In the genomic region with DNA sequence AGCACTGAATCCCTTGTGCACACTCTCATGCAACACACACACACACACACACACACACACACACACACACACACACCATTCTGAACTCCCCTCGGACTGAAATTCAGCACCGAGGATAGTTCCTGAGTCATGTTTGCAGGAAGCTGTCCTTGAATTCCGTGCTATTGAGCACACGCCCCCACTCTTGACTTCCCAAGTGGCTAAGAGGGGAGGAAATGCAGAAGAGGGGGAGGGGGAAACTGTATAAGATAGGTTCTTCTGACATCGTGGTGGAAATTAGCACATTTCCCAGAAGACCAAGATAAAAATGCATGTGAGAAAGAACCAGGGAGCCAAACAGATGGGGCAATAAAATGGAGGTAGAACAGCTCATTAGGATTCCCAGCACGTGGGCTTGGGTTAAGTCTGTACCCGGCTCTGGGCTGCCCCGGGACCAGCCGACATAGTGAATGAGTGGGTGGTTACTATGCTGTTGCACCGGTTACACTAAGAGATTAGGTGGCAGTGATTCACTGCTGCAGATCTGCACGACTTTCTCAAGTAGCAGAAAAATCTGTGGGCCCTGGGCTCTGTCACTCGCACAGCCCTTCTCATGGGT, we compare ENCODE assay signal across 9 mouse cellular contexts. TPM values are rescaled to one million over a fixed set of nuclear protein-coding genes. Genes with fewer than 3 reads are reported as not detected.
A peak's percentile ranks its signal among the peaks of the same experiment; 100 is the strongest.
DNase-seq lines count a peak whose midpoint lies in the region; ATAC-seq and TF ChIP-seq lines count a peak whose summit lies in the region.
"Had no signal": no experiment of that assay in that cellular context is flagged by ENCODE, and none has a peak within 500 bp of the region (broad histone marks: within the 10 kb centered on the region; RNA-seq: fewer than 3 reads in every experiment).

No protein-coding gene starts in this region.

- H3K36me3 ChIP-seq in heart, postnatal 0 days (replicated peaks; ENCODE audit: control insufficient read depth, insufficient read depth, low read length): no peaks in the 10 kb centered on the region
- no peaks in the 10 kb centered on the region for H3K36me3 ChIP-seq in heart, embryonic 12.5 days
- H3K36me3 ChIP-seq in hindbrain, postnatal 0 days (ENCODE audit: insufficient read depth, low read length): no peaks in the 10 kb centered on the region
- no peaks in the 10 kb centered on the region for H3K36me3 ChIP-seq in neural tube, embryonic 13.5 days
- H3K36me3 ChIP-seq in heart, embryonic 10.5 days: no peaks in the 10 kb centered on the region
- H3K36me3 ChIP-seq: embryonic facial prominence, embryonic 15.5 days had no signal

- H3K9ac ChIP-seq in heart, postnatal 0 days (replicated peaks; ENCODE audit: low read depth, low read length): no peak overlapping the region
- H3K9ac ChIP-seq in heart, embryonic 12.5 days: no peak overlapping the region
- no peak overlapping the region for H3K9ac ChIP-seq in hindbrain, postnatal 0 days (replicated peaks; ENCODE audit: low read length)
- no peak overlapping the region for H3K9ac ChIP-seq in neural tube, embryonic 13.5 days
- H3K9ac ChIP-seq: embryonic facial prominence, embryonic 15.5 days had no signal

- ATAC-seq in heart, postnatal 0 days (ENCODE audit: insufficient read depth, low read depth): no peak
- ATAC-seq in heart, embryonic 12.5 days (ENCODE audit: insufficient number of reproducible peaks, low FRiP score): no peak
- ATAC-seq in hindbrain, postnatal 0 days: no peak
- ATAC-seq in neural tube, embryonic 13.5 days (ENCODE audit: low read depth): peak; percentile 64

- H3K27me3 ChIP-seq in heart, postnatal 0 days (ENCODE audit: control insufficient read depth, insufficient read depth, low read length): peaks cover 46% of the 10 kb centered on the region
- peaks cover 44% of the 10 kb centered on the region for H3K27me3 ChIP-seq in heart, embryonic 12.5 days (replicated peaks)
- peaks cover 10% of the 10 kb centered on the region for H3K27me3 ChIP-seq in hindbrain, postnatal 0 days (ENCODE audit: insufficient read depth, low read length)
- peaks cover 24% of the 10 kb centered on the region for H3K27me3 ChIP-seq in neural tube, embryonic 13.5 days
- H3K27me3 ChIP-seq in heart, embryonic 10.5 days (ENCODE audit: insufficient read depth, poor library complexity, severe bottlenecking): peaks cover 43% of the 10 kb centered on the region

- no peaks in the 10 kb centered on the region for H3K4me1 ChIP-seq in heart, postnatal 0 days (ENCODE audit: control insufficient read depth, insufficient read depth)
- H3K4me1 ChIP-seq in heart, embryonic 12.5 days (replicated peaks): peaks cover 11% of the 10 kb centered on the region
- H3K4me1 ChIP-seq in hindbrain, postnatal 0 days (ENCODE audit: insufficient read depth, low read length): no peaks in the 10 kb centered on the region
- H3K4me1 ChIP-seq in neural tube, embryonic 13.5 days (replicated peaks): peaks cover 51% of the 10 kb centered on the region
- peaks cover 13% of the 10 kb centered on the region for H3K4me1 ChIP-seq in heart, embryonic 10.5 days

- DNase-seq in heart, postnatal 0 days (ENCODE audit: low spot score): peak; percentile 13
- DNase-seq in ZHBTc4 (ENCODE audit: low read depth, low spot score): peak; percentile 74
- peak; percentile 43 for DNase-seq in hindbrain, postnatal 0 days (ENCODE audit: low spot score)
- no peak for DNase-seq in cerebellum, postnatal 25 days
- no peak for DNase-seq in liver
- DNase-seq in heart, embryonic 10.5 days (ENCODE audit: low spot score): no peak

- TF ChIP-seq CTCF in heart, postnatal 0 days (IDR thresholded peaks at IDR 0.05; ENCODE audit: low read depth): no peak
- no peak for TF ChIP-seq CTCF in hindbrain, postnatal 0 days (IDR thresholded peaks at IDR 0.05; ENCODE audit: low read depth)

- no peak overlapping the region for H3K27ac ChIP-seq in heart, postnatal 0 days (ENCODE audit: low read depth)
- no peak overlapping the region for H3K27ac ChIP-seq in heart, embryonic 12.5 days (ENCODE audit: poor library complexity, severe bottlenecking)
- no peak overlapping the region for H3K27ac ChIP-seq in hindbrain, postnatal 0 days
- H3K27ac ChIP-seq in neural tube, embryonic 13.5 days (replicated peaks): peak overlapping the region; percentile 69
- H3K27ac ChIP-seq in heart, embryonic 10.5 days: no peak overlapping the region
- H3K27ac ChIP-seq: embryonic facial prominence, embryonic 15.5 days had no signal

- H3K4me2 ChIP-seq in heart, postnatal 0 days (ENCODE audit: low read depth, low read length): no peak overlapping the region
- no peak overlapping the region for H3K4me2 ChIP-seq in heart, embryonic 12.5 days
- no peak overlapping the region for H3K4me2 ChIP-seq in hindbrain, postnatal 0 days (ENCODE audit: low read depth, low read length)
- H3K4me2 ChIP-seq in neural tube, embryonic 13.5 days: peak overlapping the region; percentile 32
- H3K4me2 ChIP-seq: embryonic facial prominence, embryonic 15.5 days had no signal

- no peaks in the 10 kb centered on the region for H3K9me3 ChIP-seq in heart, postnatal 0 days (replicated peaks; ENCODE audit: control insufficient read depth, low read length)
- H3K9me3 ChIP-seq in heart, embryonic 12.5 days (replicated peaks): no peaks in the 10 kb centered on the region; the same call in 1 of the 2 replicates
- H3K9me3 ChIP-seq in hindbrain, postnatal 0 days (ENCODE audit: low read length): no peaks in the 10 kb centered on the region
- no peaks in the 10 kb centered on the region for H3K9me3 ChIP-seq in neural tube, embryonic 13.5 days
- no peaks in the 10 kb centered on the region for H3K9me3 ChIP-seq in heart, embryonic 10.5 days
- H3K9me3 ChIP-seq: embryonic facial prominence, embryonic 15.5 days had no signal

- TF ChIP-seq EP300 in heart, postnatal 0 days (IDR thresholded peaks at IDR 0.05; ENCODE audit: low read depth): no peak

- WGBS in heart, postnatal 0 days: 15% methylated on average over 12 of the region's 12 CpGs
- 16% methylated on average over 12 of the region's 12 CpGs for WGBS in heart, embryonic 12.5 days
- WGBS in hindbrain, postnatal 0 days: 20% methylated on average over 12 of the region's 12 CpGs
- WGBS in neural tube, embryonic 13.5 days: 7% methylated on average over 12 of the region's 12 CpGs
- 15% methylated on average over 12 of the region's 12 CpGs for WGBS in heart, embryonic 10.5 days

- H3K4me3 ChIP-seq in heart, postnatal 0 days (ENCODE audit: low read depth, low read length): no peak overlapping the region
- H3K4me3 ChIP-seq in heart, embryonic 12.5 days: no peak overlapping the region
- H3K4me3 ChIP-seq in hindbrain, postnatal 0 days (ENCODE audit: low read length): no peak overlapping the region
- no peak overlapping the region for H3K4me3 ChIP-seq in neural tube, embryonic 13.5 days
- no peak overlapping the region for H3K4me3 ChIP-seq in heart, embryonic 10.5 days
- H3K4me3 ChIP-seq: embryonic facial prominence, embryonic 15.5 days had no signal

RNA-seq across cellular contexts. Expression of gene Nptx2, which starts 2.9 kb away (rescaled TPM):
- 0.04 TPM in 1 of 2 replicates, not detected in the other for total RNA-seq in heart, postnatal 0 days (2014; rRNA removed; ENCODE audit: low replicate concordance)
- polyA plus RNA-seq in heart, postnatal 0 days (2015; fragmentation: Nextera tagmentation; extraction: Ambion mirVana): 0.04 TPM in 1 of 2 replicates, not detected in the other
- 0.19 and 0.22 TPM in 2 replicates for polyA plus RNA-seq in heart, embryonic 12.5 days (2016; fragmentation: Nextera tagmentation; extraction: Ambion mirVana)
- total RNA-seq in hindbrain, postnatal 0 days (2014; rRNA removed): 36.1 and 38.2 TPM in 2 replicates
- 7.6 and 7.8 TPM in 2 replicates for polyA plus RNA-seq in hindbrain, postnatal 0 days (2015; fragmentation: Nextera tagmentation; extraction: Ambion mirVana)
- 7.0 and 7.1 TPM in 2 replicates for polyA plus RNA-seq in neural tube, embryonic 13.5 days (2015; fragmentation: Nextera tagmentation; extraction: Ambion mirVana)
- 1.1 and 1.6 TPM in 2 replicates for polyA plus RNA-seq in heart, embryonic 10.5 days (2016; fragmentation: Nextera tagmentation; extraction: Ambion mirVana)

Comparison
In these comparisons a context has a peak if more than half of its experiments do, and no peak if none do; other contexts are left out.
1. DNase-seq: peak in heart, postnatal 0 days (single experiment), ZHBTc4 (single experiment) and hindbrain, postnatal 0 days (single experiment); none in cerebellum, postnatal 25 days (0 of 2), liver (single experiment) and heart, embryonic 10.5 days (single experiment).